Mouse (Mus musculus) forebrain, embryonic 11.5 days (tissue): ENCODE data around the gene Hnrnpl. TPM values are rescaled to one million over a fixed set of nuclear protein-coding genes. Genes with fewer than 3 reads are reported as not detected.
A peak's percentile ranks its signal among the peaks of the same experiment; 100 is the strongest.

Experiments used
- ATAC-seq: fragments of 200-750 bp; cut with Nextera tagmentation; replicated peaks from 2 replicates; pipeline ENCODE4 v1.8.0; 2017; ENCODE audit warnings: moderate TSS enrichment; ENCODE audit not compliant: low FRiP score
- DNase-seq: peaks from one replicate; pipeline ENCODE4 v3.0.0-alpha.2; 2017; ENCODE audit warnings: low spot score
- H3K27ac ChIP-seq: fragments of 300-500 bp; sonication (generic); 2 replicates; pipeline ENCODE4 v1.5.1; 2014; ENCODE audit warnings: low read depth, low read length
- H3K27me3 ChIP-seq: fragments of 300-500 bp; sonication (generic); 2 replicates; pipeline ENCODE4 v1.6.1; 2014; ENCODE audit warnings: mild to moderate bottlenecking, low read length, mixed read lengths; ENCODE audit not compliant: control insufficient read depth, insufficient read depth
- H3K36me3 ChIP-seq: fragments of 300-500 bp; sonication (generic); 2 replicates; pipeline ENCODE4 v1.6.1; 2014; ENCODE audit warnings: mild to moderate bottlenecking, low read length, moderate library complexity, mixed read lengths; ENCODE audit not compliant: control insufficient read depth, insufficient read depth
- H3K4me1 ChIP-seq: fragments of 300-500 bp; sonication (generic); replicated peaks from 2 replicates; pipeline ENCODE4 v1.6.1; 2014; ENCODE audit warnings: low read length, mixed read lengths; ENCODE audit not compliant: control insufficient read depth, insufficient read depth
- H3K4me2 ChIP-seq: fragments of 300-500 bp; sonication (generic); 2 replicates; pipeline ENCODE4 v1.6.1; 2014; ENCODE audit warnings: low read depth, mild to moderate bottlenecking, low read length, moderate library complexity, mixed read lengths; ENCODE audit not compliant: severe bottlenecking
- H3K4me3 ChIP-seq: fragments of 300-500 bp; sonication (generic); 2 replicates; pipeline ENCODE4 v1.5.1; 2014; ENCODE audit warnings: low read depth, low read length
- H3K9ac ChIP-seq: fragments of 300-500 bp; sonication (generic); 2 replicates; pipeline ENCODE4 v1.6.1; 2014; ENCODE audit warnings: low read length
- H3K9me3 ChIP-seq: fragments of 300-500 bp; sonication (generic); 2 replicates; pipeline ENCODE4 v1.6.1; 2016; ENCODE audit warnings: low read length, mixed read lengths; ENCODE audit not compliant: control insufficient read depth
- WGBS: fragments of 180-500 bp; shearing (Covaris S2); extraction: QIAGEN DNeasy Blood & Tissue Kit; methylation state at CpG from one replicate; pipeline ENCODE4 v1.1.7; 2014; 5-methylcytosine and 5-hydroxymethylcytosine counted together
- polyA plus RNA-seq: library from polyadenylated mRNA; unstranded; fragments of >200 nt; fragmentation: Nextera tagmentation; extraction: Ambion mirVana; gene quantifications from 2 replicates; pipeline ENCODE4 v1.2.1, GENCODE M21; 2014

The Hnrnpl gene
- polyA plus RNA-seq, 1 experiment from 2014 or later: 382 TPM

DNA sequence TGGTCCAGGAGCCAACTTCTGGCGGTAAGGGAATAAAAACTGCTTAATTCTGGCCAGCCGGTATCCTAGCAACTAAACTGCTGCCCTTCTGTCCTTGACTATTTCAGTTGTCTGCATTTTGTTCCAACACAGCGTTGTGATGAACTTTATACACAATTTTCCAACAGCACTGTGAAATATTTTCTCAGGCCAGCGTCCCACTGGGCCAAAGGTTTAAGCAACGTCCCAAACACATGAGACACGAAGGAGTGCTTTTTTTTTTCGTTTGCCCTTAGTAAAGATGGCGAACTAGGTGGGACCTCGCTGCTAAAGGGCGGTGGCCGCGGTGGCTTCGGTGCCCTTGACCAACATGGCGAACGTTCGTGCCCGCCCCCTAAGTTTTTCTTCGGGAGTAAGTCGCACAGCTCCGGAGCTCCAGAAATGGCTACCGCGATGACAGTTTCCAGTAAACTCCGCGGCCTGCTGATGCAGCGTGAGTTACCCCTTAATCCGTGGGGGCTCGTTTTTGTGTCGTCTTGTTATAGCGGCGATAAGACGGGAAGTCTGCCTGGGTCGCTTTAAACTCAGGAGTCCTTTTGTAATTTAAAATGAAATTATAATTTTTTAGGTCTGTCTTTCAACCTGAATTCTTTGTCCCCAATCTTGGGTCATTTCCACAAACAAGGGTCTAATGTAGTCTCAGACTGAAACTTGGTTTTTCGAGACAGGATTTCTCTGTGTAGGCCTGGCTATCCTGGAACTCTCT, 16.8 kb downstream of the Hnrnpl start, which contains the start of gene Ech1:
Gene Ech1 (plus strand): TSS at position 277 of the 745 bp plus-strand sequence.
- Histone ChIP-seq H3K4me2 (peak within 1 kb of the TSS; percentile 64), H3K9me3 (no peaks in the 10 kb centered on the region), H3K27me3 (no peaks in the 10 kb centered on the region), H3K9ac (peak within 1 kb of the TSS; percentile 73), H3K4me1 (peaks cover 7% of the 10 kb centered on the region; the same call in 1 of the 2 replicates), H3K36me3 (peaks cover 20% of the 10 kb centered on the region), H3K4me3 (peak within 1 kb of the TSS; percentile 38), H3K27ac (peak within 1 kb of the TSS; percentile 77)
- 3% methylated on average over 33 of the region's 33 CpGs for WGBS
- ATAC-seq: peak; percentile 82
- peak; percentile 93 for DNase-seq

DNA sequence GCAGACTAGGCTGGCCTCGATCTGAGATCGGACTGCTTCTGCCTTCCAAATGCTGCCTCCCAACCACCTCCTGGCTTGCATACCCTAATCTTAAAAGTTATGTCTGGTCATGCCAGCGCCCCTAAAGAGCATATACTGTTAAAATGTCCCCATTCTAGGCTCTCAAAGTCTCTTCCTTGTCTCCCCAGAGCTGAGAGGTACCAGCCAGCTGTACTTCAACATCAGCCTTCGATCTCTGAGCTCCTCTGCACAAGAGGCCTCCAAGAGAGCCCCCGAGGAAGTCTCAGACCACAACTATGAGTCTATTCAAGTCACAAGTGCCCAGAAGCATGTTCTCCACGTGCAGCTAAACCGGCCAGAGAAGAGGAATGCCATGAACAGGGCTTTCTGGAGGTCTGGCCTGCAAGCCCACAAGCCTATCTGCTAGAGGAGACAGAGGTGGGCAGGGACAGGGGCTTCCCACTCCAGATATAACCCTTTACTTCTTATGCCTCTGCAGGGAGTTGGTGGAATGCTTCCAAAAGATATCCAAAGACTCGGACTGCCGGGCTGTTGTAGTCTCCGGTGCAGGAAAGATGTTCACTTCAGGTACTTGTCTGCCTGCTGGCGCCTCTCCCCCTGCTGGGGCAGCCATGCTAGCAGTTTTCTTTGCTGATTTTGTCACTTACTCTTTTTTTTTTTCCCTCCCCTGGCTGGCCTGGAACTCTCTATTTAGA, 17.5 kb downstream of the Hnrnpl start:
- Histone ChIP-seq H3K4me3 (peak overlapping the region; percentile 38), H3K9ac (peak overlapping the region; percentile 73), H3K9me3 (no peaks in the 10 kb centered on the region), H3K4me2 (peak overlapping the region; percentile 64), H3K4me1 (peaks cover 7% of the 10 kb centered on the region; the same call in 1 of the 2 replicates), H3K27me3 (no peaks in the 10 kb centered on the region), H3K36me3 (peaks cover 13% of the 10 kb centered on the region), H3K27ac (peak overlapping the region; percentile 77; the same call in 1 of the 2 replicates)
- DNase-seq: no peak
- no peak for ATAC-seq
- 69% methylated on average over 11 of the region's 11 CpGs for WGBS

DNA sequence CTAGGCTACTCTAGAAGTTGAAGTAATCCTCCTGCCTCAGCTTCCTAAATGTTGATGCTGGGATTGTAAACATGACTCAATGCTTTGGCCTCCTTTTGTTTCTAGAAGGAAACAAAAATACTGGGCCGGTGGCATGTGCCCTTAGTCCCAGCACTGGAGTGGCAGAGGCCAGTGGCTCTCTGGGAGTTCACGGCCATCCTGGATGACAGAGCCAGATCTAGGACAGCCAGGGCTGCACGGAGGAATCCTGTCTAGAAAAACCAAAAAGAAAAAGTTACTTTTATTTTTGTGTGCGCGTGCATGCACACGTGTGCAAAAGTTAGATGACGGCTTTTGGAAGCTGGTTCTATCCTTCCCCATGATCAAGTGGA, 18.0 kb downstream of the Hnrnpl start:
- DNase-seq (no peak), ATAC-seq (no peak)
- H3K4me2 ChIP-seq: no peak overlapping the region
- WGBS: 97% methylated on average over 7 of the region's 7 CpGs
- no peaks in the 10 kb centered on the region for H3K9me3 ChIP-seq
- H3K9ac ChIP-seq: no peak overlapping the region
- H3K36me3 ChIP-seq: peaks cover 8% of the 10 kb centered on the region
- peaks cover 5% of the 10 kb centered on the region; the same call in 1 of the 2 replicates for H3K4me1 ChIP-seq
- H3K4me3 ChIP-seq: no peak overlapping the region
- H3K27ac ChIP-seq: no peak overlapping the region
- H3K27me3 ChIP-seq: no peaks in the 10 kb centered on the region

DNA sequence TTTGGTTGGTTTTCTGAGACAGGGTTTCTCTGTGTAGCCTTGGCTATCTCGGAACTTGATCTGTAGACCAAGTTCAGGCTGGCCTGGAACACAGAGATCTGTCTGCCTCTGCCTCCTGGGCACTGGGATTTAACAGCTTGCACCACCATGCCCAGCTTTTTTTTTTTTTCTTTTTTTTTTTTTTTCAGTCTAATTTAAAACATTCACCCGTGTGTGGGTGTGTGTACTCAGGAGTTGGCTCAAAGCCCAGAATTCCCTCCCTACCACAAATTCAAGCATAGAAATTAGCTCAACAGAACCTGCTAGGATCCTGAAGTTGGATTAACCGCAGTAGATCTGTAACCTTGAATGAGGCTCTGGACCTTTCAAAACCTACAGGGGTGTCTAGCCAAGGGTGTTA, 19.0 kb downstream of the Hnrnpl start:
- Histone ChIP-seq H3K27ac (no peak overlapping the region), H3K4me2 (no peak overlapping the region), H3K27me3 (no peaks in the 10 kb centered on the region), H3K9me3 (no peaks in the 10 kb centered on the region), H3K36me3 (peaks cover 2% of the 10 kb centered on the region; the same call in 1 of the 2 replicates), H3K4me1 (peaks cover 5% of the 10 kb centered on the region; the same call in 1 of the 2 replicates), H3K4me3 (no peak overlapping the region), H3K9ac (no peak overlapping the region)
- 73% methylated on average over 3 of the region's 3 CpGs for WGBS
- no peak for DNase-seq
- no peak for ATAC-seq

DNA sequence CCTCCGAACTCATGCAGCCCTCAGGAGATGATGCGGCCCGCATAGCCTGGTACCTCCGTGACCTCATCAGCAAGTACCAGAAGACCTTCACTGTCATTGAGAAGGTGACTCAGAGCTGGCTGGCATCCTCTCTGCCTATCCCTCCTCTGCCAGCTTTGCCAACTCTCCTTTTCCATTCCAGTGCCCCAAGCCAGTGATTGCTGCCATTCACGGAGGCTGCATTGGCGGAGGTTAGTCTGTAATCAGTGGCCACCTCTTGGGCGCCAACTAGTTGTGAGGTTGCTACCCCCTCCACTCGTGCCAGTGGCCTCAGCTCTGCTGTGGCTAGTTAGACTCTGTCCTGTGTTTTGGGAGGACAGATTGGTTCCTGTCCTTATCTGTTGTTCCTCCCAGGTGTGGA, 21.5 kb downstream of the Hnrnpl start:
- ATAC-seq: no peak
- H3K9me3 ChIP-seq: no peaks in the 10 kb centered on the region
- DNase-seq: no peak
- H3K4me1 ChIP-seq: peaks cover 2% of the 10 kb centered on the region; the same call in 1 of the 2 replicates
- no peaks in the 10 kb centered on the region for H3K27me3 ChIP-seq
- H3K4me3 ChIP-seq: no peak overlapping the region
- no peak overlapping the region for H3K27ac ChIP-seq
- H3K36me3 ChIP-seq: no peaks in the 10 kb centered on the region
- no peak overlapping the region for H3K9ac ChIP-seq
- 99% methylated on average over 8 of the region's 8 CpGs for WGBS
- no peak overlapping the region for H3K4me2 ChIP-seq

DNA sequence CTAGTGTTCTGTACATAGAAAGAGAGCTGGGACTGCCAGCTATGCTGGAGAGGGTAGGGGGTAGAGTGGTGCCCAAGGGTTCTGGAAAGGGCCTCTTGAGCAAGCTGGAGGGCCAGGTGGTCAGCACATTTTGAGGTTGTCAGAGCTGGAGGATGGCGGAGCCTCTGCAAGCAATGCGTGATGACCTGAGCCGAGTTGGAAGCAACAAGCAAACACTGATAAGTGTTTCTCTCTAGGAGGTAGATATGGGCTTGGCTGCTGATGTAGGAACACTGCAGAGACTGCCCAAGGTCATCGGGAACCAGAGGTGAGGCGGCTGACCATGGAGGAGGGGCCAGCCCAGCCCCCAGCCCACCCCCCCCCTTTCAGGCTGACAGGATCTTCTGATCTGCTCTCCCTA, 22.6 kb downstream of the Hnrnpl start:
- H3K27me3 ChIP-seq: no peaks in the 10 kb centered on the region
- H3K9me3 ChIP-seq: no peaks in the 10 kb centered on the region
- no peak overlapping the region for H3K9ac ChIP-seq
- no peaks in the 10 kb centered on the region for H3K36me3 ChIP-seq
- no peak overlapping the region for H3K27ac ChIP-seq
- 94% methylated on average over 5 of the region's 5 CpGs for WGBS
- no peak overlapping the region for H3K4me2 ChIP-seq
- H3K4me3 ChIP-seq: no peak overlapping the region
- ATAC-seq (no peak), DNase-seq (no peak)
- no peaks in the 10 kb centered on the region for H3K4me1 ChIP-seq

DNA sequence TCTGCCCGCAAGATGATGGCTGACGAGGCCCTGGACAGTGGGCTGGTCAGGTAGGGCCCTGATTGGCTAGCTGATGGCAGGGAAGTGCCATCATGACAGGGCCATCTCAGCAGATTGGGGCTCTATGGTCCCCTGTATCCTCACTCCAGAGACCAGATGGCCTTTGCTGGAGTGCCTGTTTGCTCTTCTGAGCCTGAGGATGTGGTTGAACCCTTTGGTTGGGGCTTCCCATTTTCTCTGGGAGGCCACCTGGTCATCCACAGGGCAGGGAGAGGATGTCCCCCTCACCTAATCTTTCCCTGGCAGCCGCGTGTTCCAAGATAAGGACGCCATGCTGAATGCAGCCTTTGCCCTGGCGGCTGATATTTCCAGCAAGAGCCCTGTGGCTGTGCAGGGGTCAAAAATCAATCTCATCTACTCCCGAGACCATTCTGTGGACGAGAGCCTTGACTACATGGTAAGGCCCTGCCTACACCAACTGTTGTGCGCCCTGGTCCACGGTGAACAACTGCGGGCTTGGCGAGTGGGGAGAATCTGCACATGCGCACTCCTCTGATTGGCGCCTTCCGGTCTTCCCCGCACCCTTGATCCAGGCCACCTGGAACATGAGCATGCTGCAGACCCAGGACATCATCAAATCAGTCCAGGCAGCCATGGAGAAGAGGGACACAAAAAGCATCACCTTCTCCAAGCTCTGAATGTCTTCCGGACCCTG, 23.2 kb downstream of the Hnrnpl start:
- WGBS: 92% methylated on average over 17 of the region's 17 CpGs
- Histone ChIP-seq H3K36me3 (no peaks in the 10 kb centered on the region), H3K27me3 (no peaks in the 10 kb centered on the region), H3K9me3 (no peaks in the 10 kb centered on the region), H3K9ac (no peak overlapping the region), H3K4me3 (no peak overlapping the region), H3K27ac (no peak overlapping the region), H3K4me2 (no peak overlapping the region), H3K4me1 (no peaks in the 10 kb centered on the region)
- ATAC-seq (no peak), DNase-seq (no peak)

DNA sequence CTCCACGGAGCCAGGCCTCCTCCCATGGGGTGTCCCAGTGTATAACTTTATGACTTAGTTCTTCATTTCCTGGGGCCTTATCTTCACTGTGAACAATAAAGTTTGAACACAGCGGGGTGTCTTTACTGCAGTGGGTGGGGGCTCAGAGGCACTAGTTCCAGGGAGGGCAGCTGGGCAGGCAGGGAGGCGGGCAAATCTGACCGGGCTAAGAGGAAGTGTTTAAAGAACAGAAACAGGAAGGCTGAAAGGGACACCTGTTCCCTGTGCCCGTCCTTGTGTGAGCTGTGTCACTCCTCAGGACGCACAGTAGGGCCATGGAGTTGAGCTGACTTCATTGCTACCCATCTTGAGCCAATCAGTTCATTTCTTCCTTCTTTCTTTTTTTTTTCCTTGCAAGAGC, 23.8 kb downstream of the Hnrnpl start:
- H3K36me3 ChIP-seq: no peaks in the 10 kb centered on the region
- H3K9me3 ChIP-seq: no peaks in the 10 kb centered on the region
- 82% methylated on average over 6 of the region's 6 CpGs for whole genome bisulfite sequencing
- DNase-seq: no peak
- no peak overlapping the region for H3K9ac ChIP-seq
- no peak overlapping the region for H3K4me3 ChIP-seq
- H3K4me1 ChIP-seq: no peaks in the 10 kb centered on the region
- no peaks in the 10 kb centered on the region for H3K27me3 ChIP-seq
- H3K4me2 ChIP-seq: no peak overlapping the region
- no peak overlapping the region for H3K27ac ChIP-seq
- ATAC-seq: no peak
